Mouse (Mus musculus) kidney, adult 2 months (tissue): ENCODE data around the gene Zcchc13.

Experiments
- CTCF ChIP-seq: fragments of 200-500 bp; conservative IDR thresholded peaks from 2 replicates; pipeline ENCODE4 v1.5.1; 2011; ENCODE audit warnings: low read depth, mild to moderate bottlenecking, control low read depth, low read length, moderate library complexity, mixed read lengths; ENCODE audit not compliant: insufficient read depth, insufficient read length
- POLR2A ChIP-seq: fragments of 200-500 bp; IDR thresholded peaks from one replicate; pipeline ENCODE4 v1.6.1; 2011; ENCODE audit warnings: low read depth, low read length, control low read depth

DNA sequence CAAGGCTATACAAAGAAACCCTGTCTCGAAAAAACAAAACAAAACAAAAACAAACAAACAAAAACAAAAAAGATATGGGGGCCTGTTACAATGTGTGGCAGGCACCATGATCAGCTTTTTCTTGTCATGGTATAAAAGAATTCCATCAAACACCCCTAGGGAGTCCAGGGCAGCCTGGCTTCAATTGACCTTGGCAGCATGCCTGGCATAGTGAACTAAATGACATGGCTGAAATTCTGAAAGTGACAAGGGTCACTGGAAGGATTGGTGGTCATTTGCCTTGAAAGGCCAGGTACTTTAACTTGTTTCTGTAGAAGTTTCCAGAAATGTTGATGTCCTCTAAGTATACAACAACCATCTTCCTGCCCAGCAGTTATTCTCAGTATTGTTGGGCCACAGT, 13.9 kb downstream of the Zcchc13 start:
- TF ChIP-seq CTCF = no peak
- no peak for TF ChIP-seq POLR2A
